Mouse (Mus musculus) lung, embryonic 14.5 days (tissue): ENCODE results near the gene Dglucy. TPM values are rescaled to one million over a fixed set of nuclear protein-coding genes. Genes with fewer than 3 reads are reported as not detected.

ENCODE experiments used
- ATAC-seq: fragments of 200-750 bp; cut with Nextera tagmentation; 2 replicates; pipeline ENCODE4 v1.8.0; 2017; ENCODE audit warnings: mild to moderate bottlenecking, moderate TSS enrichment, moderate library complexity; ENCODE audit not compliant: insufficient read depth
- DNase-seq: peaks from one replicate; pipeline ENCODE4 v3.0.0-alpha.2; 2015
- H3K27ac ChIP-seq: fragments of 300-500 bp; sonication (generic); 2 replicates; pipeline ENCODE4 v1.5.1; 2014; ENCODE audit warnings: low read depth, mild to moderate bottlenecking, moderate library complexity
- H3K27me3 ChIP-seq: fragments of 300-500 bp; sonication (generic); 2 replicates; pipeline ENCODE4 v1.6.1; 2014; ENCODE audit warnings: low read length, control low read depth; ENCODE audit not compliant: insufficient read depth
- H3K36me3 ChIP-seq: fragments of 300-500 bp; sonication (generic); 2 replicates; pipeline ENCODE4 v1.6.1; 2014; ENCODE audit warnings: control low read depth; ENCODE audit not compliant: insufficient read depth
- H3K4me1 ChIP-seq: fragments of 300-500 bp; sonication (generic); 2 replicates; pipeline ENCODE4 v1.6.1; 2014; ENCODE audit warnings: antibody characterized with exemption, control low read depth; ENCODE audit not compliant: insufficient read depth
- H3K4me2 ChIP-seq: fragments of 300-500 bp; sonication (generic); 2 replicates; pipeline ENCODE4 v1.6.1; 2014; ENCODE audit warnings: mild to moderate bottlenecking
- H3K4me3 ChIP-seq: fragments of 300-500 bp; sonication (generic); 2 replicates; pipeline ENCODE4 v1.5.1; 2014; ENCODE audit warnings: low read depth, low read length
- H3K9ac ChIP-seq: fragments of 300-500 bp; sonication (generic); 2 replicates; pipeline ENCODE4 v1.6.1; 2014
- H3K9me3 ChIP-seq: fragments of 300-500 bp; sonication (generic); 2 replicates; pipeline ENCODE4 v1.6.1; 2016; ENCODE audit warnings: low read depth, low read length, control low read depth
- CTCF ChIP-seq: IDR thresholded peaks from 2 replicates; pipeline ENCODE4 v1.5.1; 2016; ENCODE audit warnings: antibody characterized with exemption, low read depth
- WGBS: fragments of 180-500 bp; shearing (Covaris S2); extraction: QIAGEN DNeasy Blood & Tissue Kit; methylation state at CpG from one replicate; pipeline ENCODE4 v1.1.7; 2014; 5-methylcytosine and 5-hydroxymethylcytosine counted together
- polyA plus RNA-seq: library from polyadenylated mRNA; unstranded; fragments of >200 nt; fragmentation: Nextera tagmentation; extraction: Ambion mirVana; gene quantifications from 2 replicates; pipeline ENCODE4 v1.2.1, GENCODE M21; 2014

Dglucy gene
- polyA plus RNA-seq, 1 experiment from 2014 or later: 3.8 TPM

DNA sequence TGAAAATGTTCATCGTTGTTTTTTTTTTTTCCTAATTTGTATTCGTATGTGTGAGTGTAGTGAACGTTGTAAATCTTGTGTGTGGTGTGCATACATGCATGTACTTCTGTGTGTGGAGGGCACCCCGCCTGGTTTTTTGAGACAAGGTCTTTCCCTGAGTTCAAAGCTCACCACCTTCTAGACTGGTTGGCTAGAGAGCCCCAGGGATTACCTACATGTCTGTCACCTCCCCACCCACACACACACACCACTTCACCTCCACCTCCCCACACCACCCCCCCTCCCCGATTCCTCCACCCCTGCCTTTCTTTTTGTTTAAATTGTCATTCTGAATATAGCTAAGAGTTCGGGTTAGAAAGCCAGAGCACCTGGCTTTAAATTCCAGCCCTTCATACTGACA lies 122.0 kb downstream of the Dglucy start:
- Histone ChIP-seq H3K27ac (no peak overlapping the region), H3K9ac (no peak overlapping the region), H3K9me3 (no peaks in the 10 kb centered on the region), H3K4me3 (no peak overlapping the region), H3K36me3 (no peaks in the 10 kb centered on the region), H3K27me3 (peaks cover 47% of the 10 kb centered on the region), H3K4me1 (no peaks in the 10 kb centered on the region), H3K4me2 (no peak overlapping the region)
- no peak for TF ChIP-seq CTCF
- ATAC-seq (no peak), DNase-seq (no peak)
- WGBS: 59% methylated on average over 6 of the region's 6 CpGs

- WGBS: 74% methylated on average over 6 of the region's 6 CpGs
- no peak overlapping the region for H3K9ac ChIP-seq
- DNase-seq (no peak), ATAC-seq (no peak)
- H3K4me3 ChIP-seq: no peak overlapping the region
- no peaks in the 10 kb centered on the region for H3K4me1 ChIP-seq
- TF ChIP-seq CTCF: no peak
- H3K27me3 ChIP-seq: peaks cover 44% of the 10 kb centered on the region
- H3K9me3 ChIP-seq: no peaks in the 10 kb centered on the region
- H3K4me2 ChIP-seq: no peak overlapping the region
- no peak overlapping the region for H3K27ac ChIP-seq
- no peaks in the 10 kb centered on the region for H3K36me3 ChIP-seq
These were observed 122.5 kb downstream of the Dglucy start for GRCm38 (mm10) chr12:100901386-100901785.

- WGBS: 81% methylated on average over 9 of the region's 9 CpGs
- no peak for ATAC-seq
- no peak for TF ChIP-seq CTCF
- Histone ChIP-seq H3K9ac (no peak overlapping the region), H3K27ac (no peak overlapping the region), H3K4me2 (no peak overlapping the region), H3K4me1 (no peaks in the 10 kb centered on the region), H3K36me3 (no peaks in the 10 kb centered on the region), H3K27me3 (peaks cover 40% of the 10 kb centered on the region), H3K9me3 (no peaks in the 10 kb centered on the region), H3K4me3 (no peak overlapping the region)
- no peak for DNase-seq
These were observed 124.9 kb downstream of the Dglucy start for GRCm38 (mm10) chr12:100903761-100904160.

DNA sequence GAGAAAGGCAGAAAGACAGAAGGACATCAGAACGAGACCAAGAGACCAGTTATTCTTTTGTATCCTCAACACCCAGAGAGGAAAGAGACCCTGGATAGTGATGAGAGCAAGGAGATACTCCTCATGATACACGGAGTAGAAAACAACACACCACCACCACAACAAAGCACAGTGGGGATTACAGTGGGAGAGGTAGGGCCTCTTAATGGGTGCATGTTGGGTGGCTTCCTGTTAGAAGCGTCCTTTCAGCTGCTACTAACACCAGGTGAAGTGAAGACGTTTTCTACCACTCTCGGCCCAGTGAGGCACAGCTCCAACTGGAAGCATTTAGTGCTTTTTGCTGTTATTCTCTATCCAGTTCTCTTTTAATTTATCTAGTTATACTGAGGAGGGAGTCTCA lies 128.0 kb downstream of the Dglucy start:
- ATAC-seq (no peak), DNase-seq (no peak)
- Histone ChIP-seq H3K27ac (no peak overlapping the region), H3K4me1 (no peaks in the 10 kb centered on the region), H3K36me3 (peaks cover 1% of the 10 kb centered on the region; the same call in 1 of the 2 replicates), H3K9me3 (no peaks in the 10 kb centered on the region), H3K9ac (no peak overlapping the region), H3K4me2 (no peak overlapping the region), H3K27me3 (peaks cover 16% of the 10 kb centered on the region; the same call in 1 of the 2 replicates), H3K4me3 (no peak overlapping the region)
- WGBS: 76% methylated on average over 5 of the region's 5 CpGs
- TF ChIP-seq CTCF: no peak

DNA sequence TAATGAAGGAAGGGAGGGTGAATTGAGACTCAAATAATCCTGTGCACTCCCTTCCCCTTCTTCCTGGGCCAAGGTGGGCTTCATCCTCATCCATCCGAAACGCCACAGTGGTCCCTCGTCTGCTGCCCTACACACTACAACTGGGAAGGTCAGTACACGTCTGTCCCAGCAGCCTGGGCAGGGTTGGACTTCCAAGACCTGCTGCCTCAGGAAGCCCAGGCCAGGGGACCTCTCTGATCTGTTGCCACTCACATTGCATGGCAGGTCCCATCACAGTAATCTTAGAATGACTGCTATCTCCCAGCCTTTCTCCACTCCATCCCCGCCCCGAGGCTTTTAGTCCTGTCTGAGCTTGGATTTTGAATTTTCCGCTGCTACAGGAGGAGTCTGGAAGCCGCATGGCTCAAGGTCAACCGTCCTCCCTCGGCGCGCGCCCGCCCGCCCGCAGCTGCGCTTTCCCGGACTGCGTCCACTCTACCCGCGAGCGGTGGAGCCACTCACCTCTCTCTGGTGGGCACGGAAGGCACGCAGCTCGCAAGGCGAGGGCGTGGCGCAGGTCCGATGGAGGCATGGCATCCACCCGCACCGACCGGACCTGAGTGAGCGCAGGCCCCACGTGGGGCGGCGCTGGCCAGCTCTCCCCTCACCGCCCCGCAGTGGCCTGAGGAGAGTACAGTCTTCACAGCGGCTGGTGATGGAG lies 128.9 kb downstream of the Dglucy start, which contains the start of gene Gpr68:
Gene Gpr68 (minus strand): TSS at position 601 of the 700 bp plus-strand sequence.
- no peak within 1 kb of the TSS for H3K27ac ChIP-seq
- 5% methylated on average over 39 of the region's 39 CpGs for WGBS
- peak within 1 kb of the TSS; percentile 73 for H3K4me2 ChIP-seq
- H3K9me3 ChIP-seq: no peaks in the 10 kb centered on the region
- no peak for TF ChIP-seq CTCF
- H3K36me3 ChIP-seq: peaks cover 7% of the 10 kb centered on the region; the same call in 1 of the 2 replicates
- DNase-seq (peak; percentile 42), ATAC-seq (peak; percentile 74)
- H3K4me3 ChIP-seq: peak within 1 kb of the TSS; percentile 34
- peak within 1 kb of the TSS; percentile 38 for H3K9ac ChIP-seq
- H3K4me1 ChIP-seq: no peaks in the 10 kb centered on the region
- peaks cover 16% of the 10 kb centered on the region; the same call in 1 of the 2 replicates for H3K27me3 ChIP-seq

DNA sequence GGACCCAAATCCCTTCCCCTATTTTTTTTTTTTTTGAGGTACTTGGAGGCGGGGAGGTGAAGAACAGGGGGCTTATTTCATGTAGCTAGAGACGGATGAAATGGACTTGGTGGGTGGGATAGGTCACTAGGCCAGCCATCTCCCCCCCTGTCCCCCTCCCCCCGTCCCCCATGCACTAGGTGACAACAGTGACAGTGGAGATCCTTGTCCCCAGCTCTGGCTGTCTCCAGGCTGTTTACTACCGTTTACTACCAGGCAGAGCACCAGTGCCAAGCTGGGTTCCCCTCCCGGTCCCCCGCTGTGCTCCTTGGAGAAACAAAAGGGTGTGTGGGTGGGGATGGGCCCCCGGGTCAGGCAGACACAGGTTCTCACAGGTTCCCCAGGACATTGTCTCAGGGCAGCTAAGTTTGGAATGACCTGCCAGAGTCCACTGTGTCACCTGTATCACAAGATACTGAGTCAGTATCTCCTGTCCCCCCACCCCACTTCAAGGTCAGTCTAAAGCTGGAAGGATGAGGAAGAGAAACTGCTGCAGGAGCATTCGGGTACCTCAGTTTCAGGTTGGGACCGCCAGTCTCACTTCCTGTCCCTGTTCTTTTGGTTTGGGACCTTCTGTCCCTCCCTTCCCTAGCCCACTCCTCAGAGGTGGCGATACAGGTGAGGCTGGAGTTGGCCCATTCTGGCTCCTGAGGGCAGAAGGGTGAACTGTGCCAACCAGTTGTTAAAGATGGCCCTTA lies 129.6 kb downstream of the Dglucy start:
- H3K27ac ChIP-seq: no peak overlapping the region
- no peaks in the 10 kb centered on the region for H3K4me1 ChIP-seq
- no peak for DNase-seq
- TF ChIP-seq CTCF: no peak
- peaks cover 16% of the 10 kb centered on the region; the same call in 1 of the 2 replicates for H3K27me3 ChIP-seq
- H3K4me3 ChIP-seq: peak overlapping the region; percentile 34
- peaks cover 14% of the 10 kb centered on the region; the same call in 1 of the 2 replicates for H3K36me3 ChIP-seq
- no peaks in the 10 kb centered on the region for H3K9me3 ChIP-seq
- H3K9ac ChIP-seq: peak overlapping the region; percentile 38; the same call in 1 of the 2 replicates
- peak overlapping the region; percentile 73 for H3K4me2 ChIP-seq
- 24% methylated on average over 10 of the region's 10 CpGs for WGBS
- no peak for ATAC-seq

DNA sequence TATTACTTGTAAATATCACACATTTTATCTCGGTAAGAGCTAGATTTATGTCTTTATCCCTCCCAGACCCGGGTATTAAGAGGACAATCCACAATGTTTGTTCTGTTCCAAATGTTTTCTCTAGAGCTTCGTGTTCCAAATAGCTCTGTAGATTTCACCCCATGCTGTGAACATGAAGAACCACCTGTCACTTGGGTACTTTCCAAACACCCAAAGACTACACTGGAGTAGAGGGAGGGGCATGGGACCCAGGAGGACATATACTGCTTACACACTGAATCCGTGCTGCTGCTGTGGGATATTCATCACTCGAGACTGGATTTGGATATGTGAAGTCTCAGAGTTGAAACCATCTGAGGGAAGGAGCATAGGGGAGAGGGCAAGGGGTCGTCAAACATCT lies 130.9 kb downstream of the Dglucy start:
- H3K9ac ChIP-seq: no peak overlapping the region
- 50% methylated on average over 6 of the region's 6 CpGs for WGBS
- TF ChIP-seq CTCF: no peak
- no peaks in the 10 kb centered on the region for H3K4me1 ChIP-seq
- no peak overlapping the region for H3K27ac ChIP-seq
- H3K36me3 ChIP-seq: peaks cover 15% of the 10 kb centered on the region; the same call in 1 of the 2 replicates
- H3K4me2 ChIP-seq: no peak overlapping the region
- no peak overlapping the region for H3K4me3 ChIP-seq
- ATAC-seq (no peak), DNase-seq (no peak)
- peaks cover 16% of the 10 kb centered on the region; the same call in 1 of the 2 replicates for H3K27me3 ChIP-seq
- H3K9me3 ChIP-seq: no peaks in the 10 kb centered on the region
